ENCODE assay signal across 11 mouse cellular contexts in the genomic region with DNA sequence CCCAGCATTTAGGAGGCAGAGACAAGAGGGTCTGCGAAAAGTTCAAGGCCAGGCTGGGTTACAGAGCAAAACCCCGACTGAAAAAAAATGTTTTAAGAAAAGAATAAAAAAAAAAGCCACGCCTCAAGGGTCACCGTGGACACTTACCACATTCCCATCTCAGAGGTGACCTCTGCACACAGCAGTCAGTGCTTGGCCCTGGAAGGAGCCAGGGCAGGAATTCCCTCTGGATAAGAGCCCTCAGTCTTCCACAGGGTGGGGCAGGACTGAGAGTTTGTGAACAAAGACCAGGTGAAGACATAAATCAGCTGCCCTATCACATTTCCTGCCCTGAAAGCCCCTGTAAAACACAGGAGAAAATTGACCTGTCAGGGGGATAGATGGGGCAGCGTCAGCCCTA. TPM values are rescaled to one million over a fixed set of nuclear protein-coding genes. Genes with fewer than 3 reads are reported as not detected.
A peak's percentile ranks its signal among the peaks of the same experiment; 100 is the strongest.
DNase-seq lines count a peak whose midpoint lies in the region; ATAC-seq and TF ChIP-seq lines count a peak whose summit lies in the region.
"Had no signal": no experiment of that assay in that cellular context is flagged by ENCODE, and none has a peak within 500 bp of the region (broad histone marks: within the 10 kb centered on the region; RNA-seq: fewer than 3 reads in every experiment).

No protein-coding gene starts in this region.

- H3K9ac ChIP-seq in heart, embryonic 13.5 days, result peak overlapping the region; percentile 84
- H3K9ac ChIP-seq in lung, embryonic 14.5 days, result peak overlapping the region; percentile 14; the same call in 1 of the 2 replicates
- H3K9ac ChIP-seq in neural tube, embryonic 12.5 days, result 0 out of 2 replicates have a peak overlapping the region, but pooled peaks have one; percentile 8
- H3K9ac ChIP-seq: forebrain, embryonic 13.5 days had no signal

- intact Hi-C loops in heart, postnatal 25 days (cut with DNase I), result no loop called here

- H3K4me1 ChIP-seq in heart, embryonic 13.5 days, result peaks cover 75% of the 10 kb centered on the region
- peaks cover 5% of the 10 kb centered on the region; the same call in 1 of the 2 replicates for H3K4me1 ChIP-seq in lung, embryonic 14.5 days (ENCODE audit: insufficient read depth)
- H3K4me1 ChIP-seq in lung, adult 2 months (ENCODE audit: control insufficient read depth, insufficient read depth, low read length), result peaks cover 5% of the 10 kb centered on the region; the same call in 1 of the 2 replicates
- H3K4me1 ChIP-seq in embryonic facial prominence, embryonic 10.5 days, result peaks cover 85% of the 10 kb centered on the region
- H3K4me1 ChIP-seq in neural tube, embryonic 12.5 days, result peaks cover 42% of the 10 kb centered on the region

- H3K9me3 ChIP-seq in heart, embryonic 13.5 days, result peaks cover 3% of the 10 kb centered on the region; the same call in 1 of the 2 replicates
- H3K9me3 ChIP-seq in lung, embryonic 14.5 days (ENCODE audit: low read depth, low read length), result no peaks in the 10 kb centered on the region
- H3K9me3 ChIP-seq in embryonic facial prominence, embryonic 10.5 days, result no peaks in the 10 kb centered on the region
- no peaks in the 10 kb centered on the region for H3K9me3 ChIP-seq in neural tube, embryonic 12.5 days
- H3K9me3 ChIP-seq: forebrain, embryonic 13.5 days had no signal

- ATAC-seq in heart, embryonic 13.5 days (ENCODE audit: extremely low read depth, insufficient number of reproducible peaks, low FRiP score, low TSS enrichment), result no peak
- no peak for ATAC-seq in lung, embryonic 14.5 days (ENCODE audit: insufficient read depth)
- no peak for ATAC-seq in neural tube, embryonic 12.5 days (ENCODE audit: low FRiP score, low read depth)
- ATAC-seq: forebrain, embryonic 13.5 days had no signal

- peak overlapping the region; percentile 58 for H3K4me2 ChIP-seq in heart, embryonic 13.5 days
- H3K4me2 ChIP-seq in lung, embryonic 14.5 days, result no peak overlapping the region
- 0 out of 2 replicates have a peak overlapping the region, but pooled peaks have one; percentile 12 for H3K4me2 ChIP-seq in neural tube, embryonic 12.5 days (replicated peaks)
- H3K4me2 ChIP-seq: forebrain, embryonic 13.5 days had no signal

- no peak for DNase-seq in heart, postnatal 25 days (ENCODE audit: low spot score)
- no peak for DNase-seq in lung, embryonic 14.5 days
- no peak for DNase-seq in lung, adult 2 months
- no peak for DNase-seq in embryonic facial prominence, embryonic 10.5 days (ENCODE audit: low spot score)
- DNase-seq in cerebellum, adult 11-12 months, result no peak
- DNase-seq in frontal cortex, postnatal 10 days (ENCODE audit: low spot score in 2 of 2), result no peak
- DNase-seq: right cerebral cortex, postnatal 4 days had no signal

- 52% methylated on average over 5 of the region's 5 CpGs for WGBS in heart, embryonic 13.5 days
- WGBS in lung, embryonic 14.5 days, result 45% methylated on average over 5 of the region's 5 CpGs
- WGBS in lung, adult 2 months, result 65% methylated on average over 5 of the region's 5 CpGs
- 64% methylated on average over 5 of the region's 5 CpGs for WGBS in embryonic facial prominence, embryonic 10.5 days
- WGBS in neural tube, embryonic 12.5 days, result 74% methylated on average over 5 of the region's 5 CpGs

- H3K4me3 ChIP-seq in heart, embryonic 13.5 days, result peak overlapping the region; percentile 41
- no peak overlapping the region for H3K4me3 ChIP-seq in lung, embryonic 14.5 days (ENCODE audit: low read depth, low read length)
- no peak overlapping the region for H3K4me3 ChIP-seq in lung, adult 2 months (replicated peaks; ENCODE audit: extremely low read depth, low read depth, low read length)
- H3K4me3 ChIP-seq in embryonic facial prominence, embryonic 10.5 days, result peak overlapping the region; percentile 29; the same call in 1 of the 2 replicates
- no peak overlapping the region for H3K4me3 ChIP-seq in neural tube, embryonic 12.5 days
- H3K4me3 ChIP-seq: forebrain, embryonic 13.5 days had no signal

- TF ChIP-seq CTCF in lung, embryonic 14.5 days (IDR thresholded peaks at IDR 0.05; ENCODE audit: low read depth), result no peak
- no peak for TF ChIP-seq CTCF in lung, adult 2 months (IDR thresholded peaks at IDR 0.05; ENCODE audit: insufficient read depth, low read length)

- H3K27ac ChIP-seq in heart, embryonic 13.5 days (replicated peaks), result peak overlapping the region; percentile 94
- 0 out of 2 replicates have a peak overlapping the region, but pooled peaks have one; percentile 46 for H3K27ac ChIP-seq in lung, embryonic 14.5 days (ENCODE audit: low read depth)
- peak overlapping the region; percentile 72 for H3K27ac ChIP-seq in embryonic facial prominence, embryonic 10.5 days (replicated peaks)
- H3K27ac ChIP-seq in neural tube, embryonic 12.5 days, result 0 out of 2 replicates have a peak overlapping the region, but pooled peaks have one; percentile 37
- H3K27ac ChIP-seq: forebrain, embryonic 13.5 days; macrophage had no signal

- H3K36me3 ChIP-seq in heart, embryonic 13.5 days, result no peaks in the 10 kb centered on the region
- no peaks in the 10 kb centered on the region for H3K36me3 ChIP-seq in lung, embryonic 14.5 days (ENCODE audit: insufficient read depth)
- no peaks in the 10 kb centered on the region for H3K36me3 ChIP-seq in embryonic facial prominence, embryonic 10.5 days (replicated peaks)
- no peaks in the 10 kb centered on the region for H3K36me3 ChIP-seq in neural tube, embryonic 12.5 days

- no peaks in the 10 kb centered on the region for H3K27me3 ChIP-seq in heart, embryonic 13.5 days (replicated peaks)
- H3K27me3 ChIP-seq in lung, embryonic 14.5 days (ENCODE audit: insufficient read depth, low read length), result no peaks in the 10 kb centered on the region
- H3K27me3 ChIP-seq in embryonic facial prominence, embryonic 10.5 days (replicated peaks; ENCODE audit: low read depth, poor library complexity, severe bottlenecking), result 0 out of 2 replicates have a peak, but pooled peaks cover 6% of the 10 kb centered on the region
- no peaks in the 10 kb centered on the region for H3K27me3 ChIP-seq in neural tube, embryonic 12.5 days (replicated peaks)
- H3K27me3 ChIP-seq: forebrain, embryonic 13.5 days had no signal

- TF ChIP-seq POLR2A in lung, adult 2 months (IDR thresholded peaks at IDR 0.05; ENCODE audit: borderline replicate concordance, extremely low read depth, low read depth, low read length), result no peak

RNA-seq across cellular contexts. Expression of gene Slc38a10, which starts 12.9 kb away (rescaled TPM):
- 83.7 and 88.0 TPM in 2 replicates for polyA plus RNA-seq in heart, embryonic 13.5 days (2015; fragmentation: Nextera tagmentation; extraction: Ambion mirVana)
- 10 to 100 TPM; 75.9 to 78.0 TPM for total RNA-seq in heart, postnatal 25 days (2021)
- polyA plus RNA-seq in lung, embryonic 14.5 days (2014; fragmentation: Nextera tagmentation; extraction: Ambion mirVana), result 77.2 and 83.9 TPM in 2 replicates
- polyA plus RNA-seq in lung, adult 2 months (2012; rRNA removed), result 132 and 170 TPM in 2 replicates
- 99.0 and 103 TPM in 2 replicates for polyA plus RNA-seq in embryonic facial prominence, embryonic 10.5 days (2016; fragmentation: Nextera tagmentation; extraction: Ambion mirVana)
- 119 and 121 TPM in 2 replicates for polyA plus RNA-seq in neural tube, embryonic 12.5 days (2016; fragmentation: Nextera tagmentation; extraction: Ambion mirVana)

Comparison
In these comparisons a context has a peak if more than half of its experiments do, and no peak if none do; other contexts are left out.
1. H3K27ac ChIP-seq: peak in every context shown above with its lines; median percentile 94 in heart, embryonic 13.5 days; 72 in embryonic facial prominence, embryonic 10.5 days; 46 in lung, embryonic 14.5 days; 37 in neural tube, embryonic 12.5 days.
2. H3K4me3 ChIP-seq: peak in heart, embryonic 13.5 days (single experiment) and embryonic facial prominence, embryonic 10.5 days (single experiment); none in lung, embryonic 14.5 days (single experiment), lung, adult 2 months (single experiment) and neural tube, embryonic 12.5 days (single experiment).
3. H3K9ac ChIP-seq: peak in every context shown above with its lines; median percentile 84 in heart, embryonic 13.5 days; 14 in lung, embryonic 14.5 days; 8 in neural tube, embryonic 12.5 days.